Mouse (Mus musculus): ENCODE measurements around the gene Rimbp2.

DNA sequence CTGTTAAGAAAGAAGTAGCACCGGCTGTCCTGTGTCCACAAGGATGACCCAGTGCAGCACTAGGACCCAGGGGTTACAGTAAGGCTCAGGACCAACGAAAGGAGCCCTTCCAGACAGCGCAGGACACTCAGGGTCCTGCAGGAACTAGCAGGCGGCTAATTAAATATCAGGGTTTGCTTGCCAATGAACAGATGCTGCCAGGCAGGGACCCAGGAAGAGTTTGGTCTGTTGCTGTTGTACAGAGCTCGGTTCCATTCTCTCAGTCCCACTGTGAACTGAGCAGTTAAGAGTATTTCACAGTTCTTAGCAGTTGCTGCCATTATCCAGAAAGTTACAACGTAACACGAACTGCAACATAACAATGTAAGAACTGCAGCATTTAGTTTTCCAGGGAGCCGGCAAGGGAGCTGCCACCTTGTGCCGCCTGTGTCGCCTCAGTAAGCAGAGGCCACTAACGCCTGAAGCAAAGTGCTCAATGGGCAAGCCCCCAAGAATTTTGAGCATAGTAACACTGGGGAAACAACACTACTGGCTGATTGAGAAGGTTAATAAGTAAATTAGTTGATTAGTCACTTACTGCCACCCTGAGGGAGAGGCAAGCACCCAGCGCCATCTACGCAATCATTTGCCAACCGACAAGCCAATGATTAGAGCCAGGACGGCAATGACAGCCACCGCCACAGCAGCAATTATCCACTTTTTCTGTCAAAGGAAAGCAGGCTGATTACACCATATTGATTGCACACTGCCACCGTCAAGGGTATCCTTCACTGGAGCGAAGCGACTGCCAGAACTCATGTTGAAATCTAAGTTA, 34.1 kb upstream of the Rimbp2 start:
- TF ChIP-seq GATA1 (IDR thresholded peaks at IDR 0.05; ENCODE audit: borderline replicate concordance, low read length) (no peak), CTCF (IDR thresholded peaks at IDR 0.05; ENCODE audit: low read depth, low read length) (no peak)

Measured in G1E (cell line).